Mouse (Mus musculus) activated CD4-positive, CD25-positive, alpha-beta regulatory T cell, adult 9 weeks (primary cell): Measurements from ENCODE around the gene Fam213b. TPM values are rescaled to one million over a fixed set of nuclear protein-coding genes. Genes with fewer than 3 reads are reported as not detected.

Experiments used
- polyA plus RNA-seq: library from polyadenylated mRNA; unstranded; fragments of 100-300 nt; shearing (Covaris generic); gene quantifications from one replicate; pipeline ENCODE4 v1.2.1, GENCODE M21; 2017

The Fam213b gene
- 4.2 TPM for polyA plus RNA-seq

GRCm38 (mm10) chr4:154898506-154899446 lies at the start of gene Fam213b:
Gene Fam213b, minus strand, starts transcription at chr4:154899135.

GRCm38 (mm10) chr4:154928395-154929087 lies 29.6 kb upstream of the Fam213b start, which contains the start of gene Tnfrsf14:
Gene Tnfrsf14, minus strand, starts transcription at chr4:154928563.

GRCm38 (mm10) chr4:154869440-154869839 lies 29.5 kb downstream of the Fam213b start, which contains the start of gene Mmel1:
Gene Mmel1, plus strand, starts transcription at chr4:154869585.

Other genes starting within 250 kb of the Fam213b start
- gene Actrt2, start 231.3 kb downstream of the Fam213b start, polyA plus RNA-seq: not detected
- gene Ttc34, start 61.7 kb downstream of the Fam213b start, polyA plus RNA-seq: not detected
- gene Mmel1, start 29.6 kb downstream of the Fam213b start, polyA plus RNA-seq: not detected
- 14.8 TPM for gene Tnfrsf14, start 29.4 kb upstream of the Fam213b start, polyA plus RNA-seq
- 0.43 TPM for gene Hes5, start 61.8 kb upstream of the Fam213b start, polyA plus RNA-seq
- gene Pank4, start 65.0 kb upstream of the Fam213b start, polyA plus RNA-seq: 65.4 TPM
- not detected for gene Plch2, start 157.6 kb upstream of the Fam213b start, polyA plus RNA-seq
- 11.7 TPM for gene Pex10, start 167.9 kb upstream of the Fam213b start, polyA plus RNA-seq
- 181 TPM for gene Rer1, start 187.2 kb upstream of the Fam213b start, polyA plus RNA-seq
- 2.6 TPM for gene Morn1, start 187.4 kb upstream of the Fam213b start, polyA plus RNA-seq